Mouse (Mus musculus): Measurements from ENCODE around the gene Add1.
A peak's percentile ranks its signal among the peaks of the same experiment; 100 is the strongest.

Add1 gene

DNA sequence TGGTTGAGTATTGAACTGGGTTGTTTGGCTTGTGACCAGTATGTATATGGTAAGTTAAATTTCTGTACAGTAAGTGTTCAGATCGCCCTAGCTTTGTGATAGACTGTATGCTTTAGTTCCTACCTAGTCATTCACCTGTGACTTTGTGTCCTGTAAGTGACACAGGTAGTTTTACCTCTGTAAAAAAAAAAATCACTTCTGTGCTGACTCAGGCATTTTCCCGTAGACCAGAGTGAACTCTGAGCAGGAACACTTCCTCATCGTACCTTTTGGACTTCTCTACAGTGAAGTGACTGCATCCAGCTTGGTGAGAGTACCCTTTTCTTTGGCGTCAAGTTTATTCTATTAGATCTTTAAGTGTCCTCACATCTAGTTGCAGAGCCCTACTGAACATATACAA, 36.5 kb downstream of the Add1 start:
- no peak for DNase-seq

DNA sequence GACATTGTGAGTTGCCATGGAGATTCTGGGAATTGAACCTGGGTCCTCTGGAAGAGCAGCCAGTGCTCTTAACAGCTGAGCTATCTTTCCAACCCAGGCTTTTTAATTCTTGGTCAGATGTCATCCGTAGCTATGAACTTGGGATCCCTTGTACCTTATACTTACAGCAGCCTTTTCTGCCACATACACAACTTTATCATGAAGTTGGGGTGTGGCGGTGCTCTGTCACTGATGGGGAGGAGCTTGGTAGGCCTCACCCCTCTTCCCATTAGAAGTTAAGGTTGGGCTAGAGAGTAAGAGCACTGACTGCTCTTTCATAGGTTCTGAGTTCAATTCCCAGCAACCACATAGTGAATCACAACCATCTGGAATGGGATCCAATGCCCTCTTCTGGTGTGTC, 59.5 kb downstream of the Add1 start:
- no peak for DNase-seq

DNA sequence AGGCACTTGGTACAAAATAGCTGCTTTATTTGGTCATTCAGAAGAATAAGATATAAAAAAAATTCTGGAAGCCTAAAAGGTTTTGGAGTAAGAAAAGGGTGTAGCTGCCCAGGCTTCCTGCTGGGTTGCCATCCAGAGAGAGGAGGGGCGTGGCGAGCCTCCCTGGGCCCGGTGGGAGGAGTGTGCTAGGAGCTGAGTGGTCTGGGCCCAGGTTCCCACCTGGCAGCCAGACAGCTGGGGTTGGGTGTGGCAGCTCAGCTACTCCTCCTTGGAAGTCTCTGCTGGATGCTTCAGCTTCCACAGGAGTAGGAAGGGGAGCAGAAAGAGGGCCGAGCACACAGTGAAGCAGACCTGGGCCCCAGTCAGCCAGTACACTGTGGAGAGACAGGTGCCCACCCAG, 60.2 kb downstream of the Add1 start:
- peak; percentile 15 for DNase-seq

DNA sequence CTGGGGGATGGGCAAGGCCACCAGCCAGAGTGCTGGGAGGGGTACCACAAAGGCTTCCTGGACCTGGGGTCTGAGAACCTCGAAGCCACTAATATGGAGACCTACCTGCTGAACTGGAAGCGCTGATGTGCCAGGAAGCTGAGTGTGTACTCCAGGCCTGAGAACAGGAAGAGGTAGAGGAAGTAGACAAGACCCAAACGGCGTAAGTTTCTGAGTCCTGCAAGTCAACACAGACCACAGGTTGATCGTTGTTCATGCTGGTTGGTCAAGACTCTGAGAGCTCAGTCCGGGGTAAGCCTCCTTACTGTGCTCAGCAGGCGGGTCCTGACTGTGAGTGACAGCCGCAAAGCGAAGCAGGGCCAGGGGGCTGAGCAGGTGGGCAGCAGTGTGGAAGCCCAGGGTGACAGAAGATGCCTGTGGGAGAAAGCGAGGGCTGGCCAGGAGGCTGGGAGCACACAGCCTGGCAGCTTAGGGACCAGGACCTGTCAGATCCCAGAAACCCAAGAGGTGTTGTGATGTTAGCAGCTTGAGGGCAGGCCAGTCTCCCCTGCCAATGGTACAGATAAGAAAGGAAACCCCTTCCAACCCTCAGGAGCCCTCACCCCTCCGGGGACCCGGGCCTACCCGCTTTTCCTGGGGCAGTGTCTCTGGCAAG, 61.4 kb downstream of the Add1 start:
- no peak for DNase-seq

DNA sequence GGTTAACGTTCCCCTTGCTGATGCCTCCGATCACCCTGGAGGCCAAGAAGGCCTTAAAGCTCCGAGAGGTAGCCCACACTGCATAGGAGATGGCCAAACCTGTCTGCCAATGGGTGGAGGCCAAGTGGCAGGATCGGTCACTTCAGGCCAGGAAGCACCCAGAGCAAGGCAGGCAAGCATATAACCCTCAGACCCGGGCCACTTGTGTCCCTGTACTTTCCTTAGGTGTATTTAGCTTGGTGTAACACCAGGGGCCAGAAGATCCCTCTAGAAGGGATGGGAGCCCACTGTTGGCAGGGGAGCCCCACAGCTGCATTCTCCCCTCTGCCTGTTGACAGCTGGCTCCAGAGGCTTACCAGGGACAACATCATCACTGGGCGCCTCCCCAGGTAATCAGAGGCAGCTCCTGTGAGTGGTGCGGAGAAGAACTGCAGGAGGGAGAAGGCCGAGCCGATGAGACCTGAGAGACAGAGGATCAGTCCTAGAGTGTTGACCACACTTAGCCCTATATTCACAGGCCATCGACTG, 62.3 kb downstream of the Add1 start:
- no peak for DNase-seq

DNA sequence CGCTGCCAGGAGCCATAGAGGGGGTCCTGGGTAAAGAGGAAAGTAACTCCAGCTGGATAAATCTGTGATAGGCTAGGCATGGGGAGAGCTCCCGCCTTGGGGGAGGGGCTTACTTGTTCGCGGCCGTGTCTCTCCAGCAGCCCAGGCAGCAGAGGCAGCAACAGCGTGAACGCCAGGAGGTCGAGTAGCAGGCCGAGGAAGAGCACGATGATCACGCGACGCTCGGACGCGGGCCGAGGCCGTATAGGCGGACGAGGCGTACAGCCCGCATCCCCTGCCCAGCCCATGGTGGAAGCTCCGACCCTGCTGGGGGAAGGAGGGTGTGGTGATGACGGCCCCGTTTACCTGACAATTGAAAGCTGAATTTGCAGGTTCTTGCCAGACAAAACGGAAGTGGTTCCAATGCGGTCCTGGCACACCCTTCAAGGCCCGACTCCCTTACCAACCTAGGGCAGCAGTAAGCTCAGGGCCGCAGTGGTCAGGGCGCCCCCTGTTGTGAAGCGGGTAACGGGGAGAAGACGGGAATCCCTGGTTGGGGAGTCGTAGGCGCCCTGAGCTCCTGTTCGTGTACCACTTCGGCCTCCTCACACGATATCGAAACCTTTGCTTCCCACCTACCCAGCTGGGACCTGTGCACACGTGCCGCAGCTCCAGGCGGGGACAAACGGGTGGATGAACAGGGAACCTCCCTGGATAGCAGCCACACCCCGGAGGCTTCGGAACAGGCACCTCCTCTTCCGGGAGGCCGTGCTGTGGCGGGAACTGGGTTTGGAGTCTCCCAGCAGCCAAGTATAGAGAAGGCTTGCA, 63.2 kb downstream of the Add1 start, which contains the start of gene Mfsd10:
TSS of gene Mfsd10 (minus strand) at position 732 of the 807 bp plus-strand sequence.
- DNase-seq = peak; percentile 85

DNA sequence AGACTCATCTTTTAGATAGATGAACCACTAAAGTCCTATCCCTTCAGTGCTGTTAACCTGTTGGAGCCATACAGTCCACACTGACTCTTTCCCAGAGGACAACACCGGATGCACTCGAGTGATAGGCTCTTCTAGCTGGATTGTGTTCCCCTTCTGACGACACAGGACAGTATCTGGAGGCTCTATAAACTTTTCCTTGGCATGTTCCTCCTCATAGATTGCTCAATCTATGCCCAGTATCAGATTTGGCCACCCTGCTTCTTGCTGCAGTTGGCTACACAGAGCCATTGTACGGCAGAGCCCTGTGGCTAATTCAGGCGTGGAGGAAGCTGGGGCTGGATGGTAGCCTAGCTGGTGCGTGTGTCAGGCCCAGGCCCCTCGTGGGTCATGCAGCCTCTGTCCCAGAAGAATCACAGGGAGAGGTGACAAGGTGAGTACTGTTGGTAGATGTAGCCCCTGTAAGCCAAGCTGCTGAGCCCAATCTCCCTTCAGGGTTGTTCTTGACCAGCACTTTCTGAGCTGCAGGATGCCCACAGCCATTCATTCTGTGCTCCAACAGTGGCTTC, 64.2 kb downstream of the Add1 start:
- no peak for DNase-seq

DNA sequence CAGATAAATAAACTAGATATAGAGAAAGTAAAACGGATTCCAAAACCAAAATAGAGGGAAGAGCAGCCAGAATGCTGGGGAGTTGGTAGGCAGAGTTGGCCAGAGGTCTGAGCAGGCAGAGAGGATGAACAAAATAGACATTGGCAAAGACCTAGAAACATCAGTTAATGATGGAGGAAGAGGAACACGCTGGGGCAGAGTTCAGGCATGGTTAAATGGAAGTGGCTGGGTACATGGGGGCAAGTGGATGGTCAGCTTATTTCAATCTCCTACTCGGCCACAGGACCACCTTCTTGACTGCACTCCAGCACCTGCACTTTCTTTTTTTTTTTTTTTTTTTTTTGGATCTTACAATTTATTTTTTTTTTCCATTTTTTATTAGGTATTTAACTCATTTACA, 68.5 kb downstream of the Add1 start:
- no peak for DNase-seq

DNA sequence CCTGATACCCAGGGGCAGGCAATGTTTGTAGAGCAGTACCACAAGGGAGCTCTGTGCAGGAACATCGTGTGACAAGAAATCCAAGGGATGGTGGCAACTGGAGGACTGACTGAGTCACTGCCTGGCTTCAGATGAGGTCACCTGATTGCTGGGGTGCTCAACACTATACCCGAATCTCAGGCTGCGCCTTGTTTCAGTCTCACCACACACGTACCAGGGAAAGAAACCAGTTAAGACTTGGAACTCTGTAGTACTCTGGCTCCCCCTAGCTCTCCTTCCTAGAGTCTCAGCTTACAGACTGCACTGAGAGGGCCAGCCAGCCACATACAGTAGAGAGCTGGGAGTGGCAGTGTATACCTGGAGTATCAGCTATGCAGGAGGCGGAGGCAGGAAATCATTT, 69.5 kb downstream of the Add1 start:
- DNase-seq = peak; percentile 62

DNA sequence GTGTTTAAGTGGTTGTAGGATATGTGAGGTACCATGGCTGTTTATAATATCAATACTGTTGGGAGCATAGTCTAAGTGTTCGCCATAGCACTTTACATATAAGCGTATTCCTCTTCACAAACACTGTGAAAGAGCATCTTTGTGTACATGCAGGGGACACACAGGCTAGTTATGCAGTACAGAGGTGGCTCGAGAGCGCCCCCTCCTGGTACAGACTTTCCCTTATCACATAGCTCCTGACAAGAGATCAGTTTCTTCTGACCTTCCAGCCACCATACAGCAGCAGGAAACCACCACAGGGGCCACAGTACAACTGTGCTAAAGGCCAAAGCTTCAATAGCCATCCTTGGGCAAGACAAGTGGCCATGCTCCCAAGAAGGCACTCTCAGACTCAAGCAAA, 74.1 kb downstream of the Add1 start:
- DNase-seq = peak; percentile 60

DNA sequence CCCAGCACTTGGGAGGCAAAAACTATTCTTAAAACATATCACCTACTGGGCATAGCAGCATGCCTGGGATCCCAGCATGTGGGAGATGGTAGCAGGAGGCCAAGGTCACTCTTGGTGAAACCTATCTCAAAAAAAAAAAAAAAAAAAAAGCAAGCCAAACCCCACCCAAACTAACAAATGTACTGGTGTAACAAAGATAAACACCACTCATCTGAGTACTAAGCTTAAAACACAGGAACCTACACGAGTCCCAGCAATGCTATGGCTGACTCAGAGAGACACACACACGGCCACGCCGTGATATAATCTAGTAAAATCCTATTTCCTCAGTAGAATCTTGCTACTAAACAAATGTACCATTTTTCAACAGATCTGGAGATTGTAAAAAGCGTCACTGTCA, 79.5 kb downstream of the Add1 start:
- no peak for DNase-seq

DNA sequence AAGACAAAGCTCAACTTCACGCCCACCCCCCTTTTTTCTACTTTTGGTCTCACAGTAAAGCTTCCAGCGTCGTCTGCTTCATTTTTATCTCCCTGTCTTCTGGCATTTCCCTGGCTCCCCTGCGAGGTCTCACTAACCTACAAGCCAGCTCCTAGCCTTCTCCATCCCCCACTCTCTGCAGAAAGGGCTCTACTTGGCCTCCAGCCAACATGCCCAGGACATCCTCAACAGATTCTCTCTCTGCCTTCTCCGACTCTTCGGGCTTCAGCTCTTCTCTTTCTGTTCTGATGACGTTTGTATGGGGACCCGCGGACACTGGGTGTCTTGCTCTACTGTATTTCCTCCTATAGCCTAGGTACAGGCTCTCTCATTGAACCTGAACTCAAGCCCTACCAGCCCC, 81.4 kb downstream of the Add1 start:
- DNase-seq = no peak

DNA sequence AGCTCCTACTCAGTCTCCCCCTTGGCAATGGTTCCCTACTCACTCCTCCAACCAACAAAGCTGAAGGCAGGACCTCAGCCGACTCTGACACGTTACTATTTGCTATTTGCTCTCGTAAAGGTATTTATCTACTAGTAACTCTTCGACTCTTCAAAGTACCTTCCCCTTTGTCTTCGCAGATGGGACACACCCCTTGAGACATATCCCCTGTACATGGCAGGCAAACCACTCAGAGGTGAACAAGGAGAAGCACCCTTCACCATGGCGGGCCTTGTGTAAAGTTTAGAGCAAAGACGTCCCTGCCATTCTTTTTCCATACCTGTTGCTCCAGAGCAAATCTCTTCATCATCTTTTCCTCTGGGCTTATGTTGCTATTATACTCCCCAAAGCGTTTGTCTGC, 84.1 kb downstream of the Add1 start:
- no peak for DNase-seq

DNA sequence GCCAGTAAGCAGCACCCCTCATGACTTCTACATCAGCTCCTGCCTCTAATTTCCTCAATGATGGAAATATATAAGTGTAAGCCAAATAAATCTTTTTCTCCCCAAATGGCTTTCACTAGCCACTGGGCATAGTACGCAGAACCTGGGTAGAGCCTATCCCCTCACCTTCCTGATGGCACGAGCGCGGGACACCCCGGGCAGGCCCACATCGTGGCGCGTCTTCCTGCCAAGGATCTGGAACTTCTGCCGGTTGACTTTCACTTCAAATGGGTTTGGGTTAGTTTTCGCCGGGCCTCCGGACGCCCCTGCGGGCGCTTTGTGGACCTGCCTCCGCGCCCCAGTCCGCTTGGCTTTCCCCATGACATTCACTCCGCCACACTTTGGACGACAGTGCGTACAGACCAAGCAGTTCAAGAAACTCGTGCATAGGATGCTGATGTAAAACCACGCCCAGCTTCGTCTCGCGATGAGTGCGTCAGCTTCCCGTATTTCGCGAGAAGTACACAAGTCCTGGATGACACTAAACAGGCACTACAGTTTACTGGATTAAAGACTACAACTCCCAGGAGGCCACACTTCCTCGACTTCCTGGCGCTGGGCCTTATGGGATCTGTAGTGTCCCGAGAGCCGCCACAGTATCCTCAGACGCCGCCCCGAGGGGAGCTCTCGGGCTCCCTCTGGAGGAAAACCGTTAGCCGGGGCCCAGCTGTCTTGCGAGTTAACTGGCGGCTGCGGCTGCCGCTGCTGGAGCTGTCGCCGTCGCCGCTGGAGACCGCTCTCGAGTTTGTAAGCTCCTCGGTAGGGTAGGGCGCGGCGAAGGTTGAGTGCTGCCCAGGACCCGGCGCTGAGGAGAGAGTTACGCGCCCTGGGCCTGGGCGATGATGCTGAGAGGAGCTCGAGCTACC, 86.5 kb downstream of the Add1 start, which contains the start of the genes Nop14 and Grk4:
TSS of gene Nop14 (minus strand) at position 463 of the 905 bp plus-strand sequence.
TSS of gene Grk4 (plus strand) at position 694 of the 905 bp plus-strand sequence.
- peak; percentile 100 for DNase-seq

DNA sequence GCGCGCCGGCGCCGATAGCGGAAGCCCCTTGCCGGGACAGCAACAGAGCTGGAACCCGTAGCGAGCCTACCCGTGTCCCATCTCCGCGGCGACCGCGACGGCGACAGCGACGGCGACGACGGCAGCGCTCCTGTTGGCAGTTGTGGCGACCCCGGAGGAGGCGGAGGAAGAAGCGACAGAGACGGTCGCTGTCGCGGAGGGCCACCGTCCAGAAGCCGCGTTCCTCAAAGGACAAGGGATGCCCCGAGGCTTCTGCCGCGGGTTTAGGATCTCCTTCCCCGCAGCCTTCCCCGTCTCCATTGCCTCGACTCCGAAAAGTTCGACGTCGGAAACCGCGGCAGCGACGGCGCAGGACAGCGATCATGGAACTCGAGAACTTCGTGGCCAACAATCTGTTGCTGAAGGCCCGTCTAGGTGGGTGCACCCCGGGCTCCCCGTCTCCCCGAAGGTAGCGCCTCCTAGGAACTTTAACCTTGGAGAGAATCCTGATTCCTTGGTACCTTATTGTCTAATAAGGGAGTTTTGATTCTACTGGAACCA, 87.2 kb downstream of the Add1 start:
- no peak for DNase-seq

DNA sequence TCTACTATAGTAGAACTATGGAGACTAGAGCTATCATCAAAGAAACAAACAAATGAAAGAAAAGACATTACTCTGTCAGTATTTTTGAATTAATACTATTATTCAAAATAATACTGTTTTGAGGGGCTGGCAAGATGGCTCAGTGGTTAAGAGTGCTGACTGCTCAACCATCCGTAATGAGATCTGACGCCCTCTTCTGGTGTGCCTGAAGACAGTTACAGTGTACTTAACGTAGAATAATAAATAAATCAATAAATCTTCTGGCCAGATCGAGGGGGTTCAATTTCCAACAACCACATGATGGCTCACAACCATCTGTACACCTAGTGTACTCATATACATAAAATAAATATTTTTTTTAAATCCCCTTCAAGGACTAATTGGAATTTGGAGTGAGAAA, 88.4 kb downstream of the Add1 start:
- DNase-seq = no peak

DNA sequence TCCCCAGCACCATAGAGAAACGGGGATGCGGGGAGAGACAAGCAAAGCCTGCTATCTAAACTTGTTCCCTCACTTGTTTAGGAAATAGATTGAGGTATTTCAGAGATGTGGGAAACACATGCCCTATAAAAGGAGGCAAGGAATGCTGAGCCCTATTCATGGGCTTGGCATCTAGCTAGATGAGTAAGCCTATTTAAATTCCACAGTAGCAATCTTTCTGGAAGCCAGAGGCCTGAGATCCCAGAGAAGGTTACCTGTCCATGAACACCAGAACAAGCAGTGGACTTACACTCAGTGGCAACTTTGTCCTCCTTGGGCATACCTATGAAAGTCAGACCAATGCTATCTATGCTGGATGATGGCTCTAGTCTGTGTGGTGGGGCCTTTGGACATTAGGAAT, 89.8 kb downstream of the Add1 start:
- no peak for DNase-seq

DNA sequence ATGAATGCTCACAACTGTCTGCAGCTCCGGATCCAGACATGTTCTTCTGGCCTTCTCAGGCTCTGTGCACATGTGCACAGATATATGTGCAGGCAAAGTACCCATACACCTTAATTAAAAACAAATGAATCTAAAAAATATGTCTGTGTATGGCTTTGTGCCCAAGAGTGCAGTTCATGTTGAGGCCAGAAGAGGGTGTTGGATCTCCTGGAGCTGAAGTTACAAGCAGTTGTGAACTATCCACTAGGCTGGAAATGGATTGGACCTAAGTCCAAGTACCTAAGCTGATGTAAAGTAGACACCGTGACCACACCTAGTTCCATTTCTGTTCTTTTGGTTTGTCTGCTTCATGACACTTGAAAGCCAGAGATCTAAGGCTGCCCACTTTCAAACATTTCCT, 96.0 kb downstream of the Add1 start:
- DNase-seq = no peak

DNA sequence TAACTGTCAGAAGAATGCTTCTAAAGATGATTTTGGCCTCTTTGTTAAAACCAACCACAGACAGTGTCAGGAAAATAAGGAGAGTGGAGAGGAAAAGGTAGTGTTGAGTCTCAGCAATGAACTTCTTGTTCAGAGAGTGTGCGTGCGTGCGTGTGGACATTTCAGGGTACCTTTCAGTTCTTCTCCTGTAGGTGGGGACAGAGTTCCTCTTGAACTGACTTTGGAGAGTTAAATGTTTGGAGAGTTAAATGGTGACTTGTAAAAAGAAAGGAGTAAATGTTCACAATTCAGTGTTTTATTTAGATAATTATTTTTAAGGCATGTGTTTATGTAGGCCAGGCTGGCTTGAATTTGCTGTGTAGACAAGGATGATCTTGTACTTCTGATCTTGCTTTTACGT, 96.8 kb downstream of the Add1 start:
- DNase-seq = peak; percentile 32

Measured in kidney, postnatal 14 days (tissue).